Mouse (Mus musculus): ENCODE data around the gene Slco3a1.

- TF ChIP-seq POLR2A (IDR thresholded peaks at IDR 0.05; ENCODE audit: low read depth, low read length) (no peak), CTCF (IDR thresholded peaks at IDR 0.05; ENCODE audit: borderline replicate concordance, insufficient read depth, low read length) (no peak)
These were observed 109.4 kb downstream of the Slco3a1 start for GRCm38 (mm10) chr7:74445148-74445547.
